Mouse (Mus musculus): ENCODE results near the gene Rnf20. TPM values are rescaled to one million over a fixed set of nuclear protein-coding genes. Genes with fewer than 3 reads are reported as not detected.

The Rnf20 gene
- polyA plus RNA-seq (2015; fragmentation: Nextera tagmentation; extraction: Ambion mirVana) = 45.3 and 48.9 TPM in 2 replicates

DNA sequence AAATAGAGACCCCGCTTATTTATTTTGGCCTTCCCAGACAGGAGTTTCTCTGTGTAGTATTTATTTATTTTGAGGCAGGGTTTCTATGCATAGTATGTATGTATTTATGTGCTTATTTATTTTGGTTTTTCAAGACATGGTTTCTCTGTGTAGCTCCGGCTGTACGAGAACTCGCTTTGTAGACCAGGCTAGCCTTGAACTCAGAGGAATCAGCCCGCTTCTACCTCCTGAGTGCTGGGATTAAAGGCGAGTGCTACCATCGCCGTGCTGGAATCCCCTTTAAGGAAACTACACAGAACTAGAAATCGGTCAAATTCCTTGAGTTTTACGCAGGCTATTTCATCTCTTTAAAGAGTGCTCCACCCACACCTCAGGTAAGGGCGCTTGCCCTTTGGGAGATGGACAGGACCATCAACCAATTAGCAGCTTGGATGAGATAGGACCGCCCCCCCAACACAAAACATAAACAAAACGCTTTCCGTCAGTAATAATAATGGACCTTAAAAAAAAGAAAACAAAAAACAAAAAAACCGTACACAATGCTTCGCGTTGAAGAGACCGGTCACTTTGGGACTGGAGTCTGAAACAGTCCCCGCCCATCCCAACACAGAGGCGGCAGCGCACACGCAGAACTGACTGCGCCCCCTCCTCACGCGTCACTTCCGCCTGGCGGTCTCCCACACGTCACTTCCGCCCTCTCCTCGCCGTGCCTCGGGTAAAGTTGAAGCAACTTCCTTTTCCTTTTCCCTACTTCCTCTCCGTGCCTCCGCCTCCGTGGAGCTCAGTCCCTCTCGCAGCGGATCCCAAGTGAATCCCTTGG, at the start of gene Rnf20:
Gene Rnf20, plus strand, starts transcription at position 688 of the 820 bp plus-strand sequence.
- H3K9ac ChIP-seq (ENCODE audit: low read depth, low read length) = peak within 1 kb of the TSS; percentile 81
- H3K4me2 ChIP-seq (ENCODE audit: low read length) = peak within 1 kb of the TSS; percentile 88
- peak; percentile 97 for ATAC-seq
- H3K4me1 ChIP-seq (ENCODE audit: control insufficient read depth, insufficient read depth, low read length) = peaks cover 17% of the 10 kb centered on the region
- WGBS = 4% methylated on average over 37 of the region's 37 CpGs
- H3K36me3 ChIP-seq (ENCODE audit: control insufficient read depth, insufficient read depth, low read length) = peaks cover 7% of the 10 kb centered on the region; the same call in 1 of the 2 replicates
- H3K9me3 ChIP-seq (replicated peaks; ENCODE audit: control insufficient read depth, low read length, poor library complexity, severe bottlenecking) = no peaks in the 10 kb centered on the region
- peak within 1 kb of the TSS; percentile 85 for H3K27ac ChIP-seq (ENCODE audit: low read length)
- H3K27me3 ChIP-seq (ENCODE audit: control insufficient read depth, insufficient read depth, low read depth, low read length) = no peaks in the 10 kb centered on the region
- peak within 1 kb of the TSS; percentile 72 for H3K4me3 ChIP-seq (ENCODE audit: low read depth, low read length)

- Histone ChIP-seq H3K27me3 (ENCODE audit: control insufficient read depth, insufficient read depth, low read depth, low read length) (no peaks in the 10 kb centered on the region), H3K4me1 (ENCODE audit: control insufficient read depth, insufficient read depth, low read length) (no peaks in the 10 kb centered on the region), H3K4me2 (ENCODE audit: low read length) (no peak overlapping the region), H3K9me3 (replicated peaks; ENCODE audit: control insufficient read depth, low read length, poor library complexity, severe bottlenecking) (no peaks in the 10 kb centered on the region), H3K36me3 (ENCODE audit: control insufficient read depth, insufficient read depth, low read length) (peaks cover 15% of the 10 kb centered on the region), H3K9ac (ENCODE audit: low read depth, low read length) (no peak overlapping the region), H3K27ac (ENCODE audit: low read length) (no peak overlapping the region), H3K4me3 (ENCODE audit: low read depth, low read length) (no peak overlapping the region)
- ATAC-seq = no peak
- WGBS = 54% methylated on average over 14 of the region's 14 CpGs
These were observed 47.6 kb upstream of the Rnf20 start for GRCm38 (mm10) chr4:49583965-49584831.

DNA sequence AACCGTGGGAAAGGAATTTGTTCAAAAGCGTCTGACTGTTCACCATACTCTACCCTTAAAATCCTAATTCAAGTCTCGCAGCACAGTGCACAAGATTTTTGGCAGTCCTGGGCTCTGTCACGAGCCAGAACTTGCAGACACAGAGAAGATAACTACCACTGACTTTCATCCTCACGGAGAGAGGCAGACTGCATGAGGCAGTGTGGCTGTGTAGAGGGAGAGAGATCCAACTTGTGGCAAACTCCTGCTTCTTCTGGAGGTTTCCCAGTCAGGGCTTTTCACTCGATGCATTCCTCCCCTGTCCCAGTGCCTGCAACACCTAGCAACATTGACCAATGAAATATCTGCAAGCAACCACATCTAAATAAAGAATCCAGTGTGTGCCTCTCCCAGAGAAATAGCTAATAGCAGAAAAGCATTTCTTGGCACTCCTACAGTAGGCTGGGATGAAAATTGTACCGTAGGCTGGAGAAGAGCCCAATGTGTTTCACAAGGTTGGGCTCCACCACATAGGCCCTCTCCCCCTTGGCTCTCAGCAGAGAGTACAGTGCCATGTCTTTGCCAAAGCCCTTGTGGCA, 46.2 kb upstream of the Rnf20 start:
- ATAC-seq = no peak
- 90% methylated on average over 7 of the region's 7 CpGs for WGBS
- H3K36me3 ChIP-seq (ENCODE audit: control insufficient read depth, insufficient read depth, low read length) = peaks cover 15% of the 10 kb centered on the region

DNA sequence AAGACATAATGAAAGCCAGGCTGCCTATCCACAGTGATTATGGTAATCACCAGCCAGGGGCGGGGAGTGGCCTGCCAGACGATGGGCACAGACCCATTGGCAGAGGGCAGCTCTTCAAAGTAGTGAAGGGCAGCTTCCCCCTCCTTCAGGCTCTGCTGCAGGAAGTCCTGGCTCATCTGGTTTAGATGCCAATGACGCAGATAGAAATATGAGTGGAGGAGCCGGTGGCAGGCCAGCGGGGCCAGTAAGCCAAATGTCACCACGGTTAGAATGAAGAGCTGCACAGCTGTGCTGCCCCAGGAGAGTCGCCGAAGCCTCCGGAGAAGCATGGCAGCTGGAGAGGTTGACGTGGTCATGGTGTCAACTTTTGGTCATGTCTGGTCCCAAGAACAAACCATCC, 45.0 kb upstream of the Rnf20 start:
- no peaks in the 10 kb centered on the region for H3K27me3 ChIP-seq (ENCODE audit: control insufficient read depth, insufficient read depth, low read depth, low read length)
- ATAC-seq = 0 out of 2 replicates have a peak, but pooled peaks have one; percentile 32
- H3K9ac ChIP-seq (ENCODE audit: low read depth, low read length) = no peak overlapping the region
- no peak overlapping the region for H3K4me2 ChIP-seq (ENCODE audit: low read length)
- no peaks in the 10 kb centered on the region for H3K4me1 ChIP-seq (ENCODE audit: control insufficient read depth, insufficient read depth, low read length)
- WGBS = 95% methylated on average over 10 of the region's 10 CpGs
- H3K4me3 ChIP-seq (ENCODE audit: low read depth, low read length) = no peak overlapping the region
- no peak overlapping the region for H3K27ac ChIP-seq (ENCODE audit: low read length)
- H3K36me3 ChIP-seq (ENCODE audit: control insufficient read depth, insufficient read depth, low read length) = peaks cover 15% of the 10 kb centered on the region
- H3K9me3 ChIP-seq (replicated peaks; ENCODE audit: control insufficient read depth, low read length, poor library complexity, severe bottlenecking) = no peaks in the 10 kb centered on the region

More for the DNA sequence above, 46.2 kb upstream of the Rnf20 start:
- H3K4me1 ChIP-seq (ENCODE audit: control insufficient read depth, insufficient read depth, low read length) = no peaks in the 10 kb centered on the region
- no peak overlapping the region for H3K4me3 ChIP-seq (ENCODE audit: low read depth, low read length)
- no peak overlapping the region for H3K4me2 ChIP-seq (ENCODE audit: low read length)
- no peak overlapping the region for H3K9ac ChIP-seq (ENCODE audit: low read depth, low read length)
- H3K27ac ChIP-seq (ENCODE audit: low read length) = no peak overlapping the region
- H3K27me3 ChIP-seq (ENCODE audit: control insufficient read depth, insufficient read depth, low read depth, low read length) = no peaks in the 10 kb centered on the region
- H3K9me3 ChIP-seq (replicated peaks; ENCODE audit: control insufficient read depth, low read length, poor library complexity, severe bottlenecking) = no peaks in the 10 kb centered on the region

DNA sequence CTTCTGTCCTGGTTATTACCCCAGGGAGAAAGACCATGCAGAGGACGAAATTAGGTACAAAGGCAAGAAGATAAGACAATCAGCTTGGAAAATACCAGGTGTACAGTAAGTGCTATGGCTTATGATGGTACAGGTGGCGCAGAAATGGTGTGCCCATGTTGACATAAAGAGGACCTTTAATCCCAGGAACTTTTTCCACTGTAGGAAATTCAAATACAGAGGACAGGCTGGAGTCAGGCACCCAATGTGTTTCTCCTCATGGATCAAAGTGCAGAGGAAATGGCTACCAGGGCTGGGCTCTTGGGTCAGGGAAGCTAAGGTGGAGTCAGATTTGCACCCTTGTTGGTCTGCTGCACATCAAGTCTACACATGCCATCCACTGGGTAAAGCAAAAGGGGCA, 41.7 kb upstream of the Rnf20 start:
- Histone ChIP-seq H3K36me3 (ENCODE audit: control insufficient read depth, insufficient read depth, low read length) (peaks cover 15% of the 10 kb centered on the region), H3K4me3 (ENCODE audit: low read depth, low read length) (no peak overlapping the region), H3K9me3 (replicated peaks; ENCODE audit: control insufficient read depth, low read length, poor library complexity, severe bottlenecking) (no peaks in the 10 kb centered on the region), H3K4me2 (ENCODE audit: low read length) (no peak overlapping the region), H3K27me3 (ENCODE audit: control insufficient read depth, insufficient read depth, low read depth, low read length) (no peaks in the 10 kb centered on the region), H3K9ac (ENCODE audit: low read depth, low read length) (no peak overlapping the region), H3K27ac (ENCODE audit: low read length) (no peak overlapping the region), H3K4me1 (ENCODE audit: control insufficient read depth, insufficient read depth, low read length) (peaks cover 2% of the 10 kb centered on the region; the same call in 1 of the 2 replicates)
- WGBS = 80% methylated on average over 2 of the region's 2 CpGs
- ATAC-seq = no peak

DNA sequence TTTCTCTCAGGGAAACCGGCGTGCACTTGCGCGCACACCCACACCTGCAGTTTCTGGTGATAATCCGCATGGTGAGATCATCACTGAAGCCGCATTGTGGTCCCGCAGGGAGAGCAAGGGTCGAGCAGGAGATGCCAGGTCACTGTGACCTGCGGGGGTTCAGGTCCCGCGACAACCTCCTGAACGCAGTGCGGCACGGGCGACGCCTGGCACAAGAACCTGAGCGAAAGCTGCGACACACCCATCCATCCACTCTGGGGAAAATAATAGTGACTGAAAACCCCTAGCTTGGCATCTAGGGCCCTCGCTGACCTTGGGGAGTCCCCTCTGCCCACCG, 35.0 kb upstream of the Rnf20 start:
- Histone ChIP-seq H3K36me3 (ENCODE audit: control insufficient read depth, insufficient read depth, low read length) (no peaks in the 10 kb centered on the region), H3K4me3 (ENCODE audit: low read depth, low read length) (peak overlapping the region; percentile 88), H3K4me2 (ENCODE audit: low read length) (peak overlapping the region; percentile 72), H3K27me3 (ENCODE audit: control insufficient read depth, insufficient read depth, low read depth, low read length) (no peaks in the 10 kb centered on the region), H3K27ac (ENCODE audit: low read length) (peak overlapping the region; percentile 95), H3K9ac (ENCODE audit: low read depth, low read length) (peak overlapping the region; percentile 93), H3K4me1 (ENCODE audit: control insufficient read depth, insufficient read depth, low read length) (peaks cover 16% of the 10 kb centered on the region), H3K9me3 (replicated peaks; ENCODE audit: control insufficient read depth, low read length, poor library complexity, severe bottlenecking) (no peaks in the 10 kb centered on the region)
- WGBS = under 1% methylated on average over 20 of the region's 20 CpGs
- ATAC-seq = no peak; the same call in 1 of the 2 replicates

DNA sequence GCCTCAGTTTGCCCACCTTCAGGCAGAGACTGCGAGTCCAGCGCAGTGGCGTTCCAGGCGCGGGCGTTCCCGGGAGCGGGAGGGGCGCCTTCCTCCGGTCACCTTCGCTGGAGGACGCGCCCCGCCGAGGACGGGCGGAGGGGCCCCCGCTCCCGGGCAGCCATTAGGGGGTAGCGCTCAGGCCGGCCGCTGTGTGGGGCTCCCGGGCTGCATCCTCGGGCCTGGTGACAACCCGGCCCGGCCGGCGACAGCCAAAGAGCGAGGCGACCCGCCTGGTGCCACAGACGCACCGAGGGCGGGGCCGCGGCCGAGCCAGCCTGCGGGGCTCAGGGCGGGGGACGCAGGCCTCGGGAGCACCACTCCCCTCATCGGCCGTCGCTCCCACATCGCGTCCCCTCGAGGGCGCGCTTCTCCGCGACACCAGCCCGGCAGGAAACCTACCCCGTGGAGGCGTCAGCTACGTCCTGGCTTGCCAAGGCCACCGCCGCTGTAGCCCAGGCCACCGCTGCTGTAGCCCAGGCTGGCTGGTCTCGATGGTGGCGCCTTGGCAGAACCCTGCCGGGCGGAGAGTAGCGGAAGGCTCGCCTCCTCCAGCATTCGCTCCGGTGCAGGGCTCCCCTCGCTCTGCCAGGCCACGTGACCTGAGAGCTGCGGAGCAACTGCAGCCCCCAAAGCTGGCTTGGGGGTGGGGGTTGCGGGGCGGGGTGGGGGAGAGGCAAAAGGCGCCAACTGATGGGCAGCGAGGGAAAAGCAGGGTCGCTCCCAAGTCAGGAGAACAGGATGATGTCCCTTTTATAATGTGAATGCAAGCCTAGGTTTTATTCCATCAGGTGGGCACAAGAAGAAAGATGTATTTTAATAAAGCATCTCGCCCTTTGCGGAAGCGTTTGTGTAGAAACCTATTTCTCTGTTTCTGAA, 34.4 kb upstream of the Rnf20 start, which contains the start of gene Tmem246:
Gene Tmem246, minus strand, starts transcription at position 694 of the 918 bp plus-strand sequence.
- H3K27ac ChIP-seq (ENCODE audit: low read length) = peak within 1 kb of the TSS; percentile 95
- no peaks in the 10 kb centered on the region for H3K27me3 ChIP-seq (ENCODE audit: control insufficient read depth, insufficient read depth, low read depth, low read length)
- peaks cover 15% of the 10 kb centered on the region for H3K4me1 ChIP-seq (ENCODE audit: control insufficient read depth, insufficient read depth, low read length)
- under 1% methylated on average over 69 of the region's 77 CpGs for WGBS
- peak within 1 kb of the TSS; percentile 93 for H3K9ac ChIP-seq (ENCODE audit: low read depth, low read length)
- peak; percentile 96 for ATAC-seq
- no peaks in the 10 kb centered on the region for H3K36me3 ChIP-seq (ENCODE audit: control insufficient read depth, insufficient read depth, low read length)
- peak within 1 kb of the TSS; percentile 88 for H3K4me3 ChIP-seq (ENCODE audit: low read depth, low read length)
- no peaks in the 10 kb centered on the region for H3K9me3 ChIP-seq (replicated peaks; ENCODE audit: control insufficient read depth, low read length, poor library complexity, severe bottlenecking)
- H3K4me2 ChIP-seq (ENCODE audit: low read length) = peak within 1 kb of the TSS; percentile 72

DNA sequence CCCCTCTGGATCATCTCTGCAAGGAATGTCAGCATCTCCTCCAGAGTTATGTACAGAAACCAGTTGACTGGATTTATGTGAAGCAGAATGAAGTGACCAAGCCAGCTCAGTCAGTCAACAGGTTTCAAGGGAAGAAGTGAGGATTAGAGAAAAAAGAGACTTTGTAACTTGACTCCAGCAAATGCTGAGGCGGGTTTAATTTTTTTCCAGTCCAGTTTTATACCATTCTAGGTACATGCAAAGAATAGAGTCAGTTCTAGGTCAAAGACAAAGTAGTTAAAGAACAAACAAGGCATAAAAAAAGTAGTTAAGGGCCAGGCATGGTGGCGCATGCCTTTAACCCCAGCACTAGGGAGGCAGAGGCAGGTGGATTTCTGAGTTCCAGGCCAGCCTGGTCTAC, 28.6 kb upstream of the Rnf20 start:
- no peak overlapping the region for H3K27ac ChIP-seq (ENCODE audit: low read length)
- H3K9me3 ChIP-seq (replicated peaks; ENCODE audit: control insufficient read depth, low read length, poor library complexity, severe bottlenecking) = no peaks in the 10 kb centered on the region
- H3K4me2 ChIP-seq (ENCODE audit: low read length) = no peak overlapping the region
- no peak for ATAC-seq
- peaks cover 3% of the 10 kb centered on the region; the same call in 1 of the 2 replicates for H3K4me1 ChIP-seq (ENCODE audit: control insufficient read depth, insufficient read depth, low read length)
- H3K4me3 ChIP-seq (ENCODE audit: low read depth, low read length) = no peak overlapping the region
- no peaks in the 10 kb centered on the region for H3K36me3 ChIP-seq (ENCODE audit: control insufficient read depth, insufficient read depth, low read length)
- WGBS = 85% methylated on average over 2 of the region's 2 CpGs
- H3K27me3 ChIP-seq (ENCODE audit: control insufficient read depth, insufficient read depth, low read depth, low read length) = no peaks in the 10 kb centered on the region
- H3K9ac ChIP-seq (ENCODE audit: low read depth, low read length) = no peak overlapping the region

Measured in midbrain, embryonic 16.5 days (tissue).